Mouse (Mus musculus) MEL (cell line): ENCODE data around the gene Dennd1a.

ENCODE experiments used
- CHD1 ChIP-seq: IDR thresholded peaks from 2 replicates; pipeline ENCODE4 v1.6.1; 2012; ENCODE audit warnings: low read depth, mild to moderate bottlenecking, inconsistent platforms, low read length, improper control_type of control experiment
- CTCF ChIP-seq, 3 experiments: IDR thresholded peaks in 2 of 3; conservative IDR thresholded peaks in 1 of 3; 2 replicates each; pipeline ENCODE4 v1.5.1; 2011 to 2012; ENCODE audit warnings: low read length in 3 of 3, low read depth in 2 of 3, mild to moderate bottlenecking in 2 of 3, improper control_type of control experiment in 1 of 3, inconsistent platforms in 1 of 3, mixed read lengths in 1 of 3, moderate library complexity in 1 of 3; ENCODE audit not compliant: control insufficient read depth in 1 of 3, insufficient read depth in 1 of 3, poor library complexity in 1 of 3, severe bottlenecking in 1 of 3
- ELF1 ChIP-seq: IDR thresholded peaks from 2 replicates; pipeline ENCODE4 v1.6.1; 2014; ENCODE audit warnings: low read depth, mild to moderate bottlenecking, inconsistent platforms, low read length, improper control_type of control experiment, moderate library complexity
- SMC3 ChIP-seq: IDR thresholded peaks from 2 replicates; pipeline ENCODE4 v1.6.1; 2011; ENCODE audit warnings: low read depth, low read length, improper control_type of control experiment
- UBTF ChIP-seq: IDR thresholded peaks from 2 replicates; pipeline ENCODE4 v1.6.1; 2012; ENCODE audit warnings: low read depth, mild to moderate bottlenecking, inconsistent platforms, low read length, improper control_type of control experiment, moderate library complexity, borderline replicate concordance; ENCODE audit not compliant: insufficient read depth
- USF1 ChIP-seq: IDR thresholded peaks from 2 replicates; pipeline ENCODE4 v1.6.1; 2014; ENCODE audit warnings: low read depth, mild to moderate bottlenecking, inconsistent platforms, low read length, improper control_type of control experiment, moderate library complexity
- ZC3H11A ChIP-seq: IDR thresholded peaks from 2 replicates; pipeline ENCODE4 v1.6.1; 2012; ENCODE audit warnings: low read depth, mild to moderate bottlenecking, inconsistent platforms, low read length, improper control_type of control experiment
- ZKSCAN1 ChIP-seq: IDR thresholded peaks from 2 replicates; pipeline ENCODE4 v1.6.1; 2012; ENCODE audit warnings: low read depth, mild to moderate bottlenecking, inconsistent platforms, low read length, improper control_type of control experiment, moderate library complexity
- ZNF384 ChIP-seq: IDR thresholded peaks from 2 replicates; pipeline ENCODE4 v1.6.1; 2012; ENCODE audit warnings: low read depth, mild to moderate bottlenecking, inconsistent platforms, low read length, improper control_type of control experiment

DNA sequence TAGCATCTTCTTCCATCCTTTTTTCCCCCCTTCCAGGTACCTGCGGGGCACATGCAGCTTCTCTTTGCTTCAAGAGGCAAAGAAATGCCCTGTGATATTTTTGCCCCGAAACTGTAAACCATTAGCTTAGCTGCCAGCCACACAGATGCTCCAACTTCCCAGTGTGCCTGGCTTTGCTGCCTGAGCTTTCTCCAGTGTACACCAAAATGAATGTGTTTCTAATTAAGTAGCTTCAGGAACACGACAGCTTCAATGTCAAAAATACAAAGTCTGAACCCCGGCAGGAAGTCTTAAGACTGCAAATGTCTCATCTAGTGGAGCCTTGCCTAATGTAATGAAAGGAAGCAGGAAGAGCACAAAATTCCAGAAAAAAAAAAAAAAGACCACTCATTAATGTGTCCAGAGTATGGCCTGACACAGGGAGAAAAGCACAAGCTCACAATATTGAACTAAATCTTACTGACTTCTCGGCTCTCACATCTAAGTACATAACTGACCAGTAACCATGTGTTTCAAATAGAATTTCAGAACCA lies 301.4 kb downstream of the Dennd1a start:
- no peak for TF ChIP-seq ZNF384
- TF ChIP-seq CTCF (IDR thresholded peaks at IDR 0.05 in 2 of 3, conservative IDR thresholded peaks at IDR 0.05 in 1 of 3; ENCODE audit: control insufficient read depth in 1 of 3, insufficient read depth in 1 of 3, low read depth in 2 of 3, low read length in 3 of 3, poor library complexity in 1 of 3, severe bottlenecking in 1 of 3) = no peak
- no peak for TF ChIP-seq ZC3H11A
- TF ChIP-seq CHD1 = no peak
- TF ChIP-seq ZKSCAN1 = no peak
- no peak for TF ChIP-seq ELF1
- TF ChIP-seq UBTF = no peak
- no peak for TF ChIP-seq USF1
- no peak for TF ChIP-seq SMC3
